Mouse (Mus musculus) intestine, postnatal 0 days (tissue): Measurements from ENCODE around the gene Smim12. TPM values are rescaled to one million over a fixed set of nuclear protein-coding genes. Genes with fewer than 3 reads are reported as not detected.

Source experiments
- ATAC-seq: fragments of 200-750 bp; cut with Nextera tagmentation; 2 replicates; pipeline ENCODE4 v1.8.0; 2017; ENCODE audit warnings: mild to moderate bottlenecking, moderate TSS enrichment, moderate library complexity
- H3K27ac ChIP-seq: fragments of 300-500 bp; sonication (generic); 2 replicates; pipeline ENCODE4 v1.5.1; 2014; ENCODE audit warnings: mild to moderate bottlenecking, low read depth, low read length, moderate library complexity
- H3K27me3 ChIP-seq: fragments of 300-500 bp; sonication (generic); replicated peaks from 2 replicates; pipeline ENCODE4 v1.6.1; 2014; ENCODE audit warnings: low read length, mixed read lengths; ENCODE audit not compliant: control insufficient read depth, insufficient read depth
- H3K36me3 ChIP-seq: fragments of 300-500 bp; sonication (generic); 2 replicates; pipeline ENCODE4 v1.6.1; 2014; ENCODE audit warnings: mild to moderate bottlenecking, moderate library complexity; ENCODE audit not compliant: control insufficient read depth, insufficient read depth
- H3K4me1 ChIP-seq: fragments of 300-500 bp; sonication (generic); replicated peaks from 2 replicates; pipeline ENCODE4 v1.6.1; 2014; ENCODE audit warnings: antibody characterized with exemption, low read length, mixed read lengths; ENCODE audit not compliant: control insufficient read depth, insufficient read depth
- H3K4me2 ChIP-seq: fragments of 300-500 bp; sonication (generic); replicated peaks from 2 replicates; pipeline ENCODE4 v1.6.1; 2014; ENCODE audit warnings: low read depth, mild to moderate bottlenecking, moderate library complexity
- H3K4me3 ChIP-seq: fragments of 300-500 bp; sonication (generic); 2 replicates; pipeline ENCODE4 v1.5.1; 2014; ENCODE audit warnings: low read depth, low read length
- H3K9ac ChIP-seq: fragments of 300-500 bp; sonication (generic); 2 replicates; pipeline ENCODE4 v1.6.1; 2014; ENCODE audit warnings: mild to moderate bottlenecking, low read depth, low read length
- H3K9me3 ChIP-seq: fragments of 300-500 bp; sonication (generic); 2 replicates; pipeline ENCODE4 v1.6.1; 2016; ENCODE audit warnings: mixed run types; ENCODE audit not compliant: control insufficient read depth
- CTCF ChIP-seq: sonication (generic); IDR thresholded peaks from 2 replicates; pipeline ENCODE4 v1.5.1; 2016; ENCODE audit warnings: low read depth, mild to moderate bottlenecking, control low read depth, antibody characterized with exemption, moderate library complexity
- WGBS: fragments of 180-500 bp; shearing (Covaris S2); extraction: QIAGEN DNeasy Blood & Tissue Kit; methylation state at CpG from one replicate; pipeline ENCODE4 v1.1.7; 2014; 5-methylcytosine and 5-hydroxymethylcytosine counted together
- polyA plus RNA-seq: library from polyadenylated mRNA; unstranded; fragments of >200 nt; fragmentation: Nextera tagmentation; extraction: Ambion mirVana; gene quantifications from 2 replicates; pipeline ENCODE4 v1.2.1, GENCODE M21; 2015

The Smim12 gene
- polyA plus RNA-seq, 1 experiment from 2014 or later = 42.4 TPM

GRCm38 (mm10) chr4:127243953-127244352 is 369 bp downstream of the Smim12 start:
- Histone ChIP-seq H3K4me1 (no peaks in the 10 kb centered on the region), H3K27ac (0 out of 2 replicates have a peak overlapping the region, but pooled peaks have one; percentile 37), H3K9me3 (no peaks in the 10 kb centered on the region), H3K27me3 (no peaks in the 10 kb centered on the region), H3K4me2 (peak overlapping the region; percentile 76), H3K4me3 (peak overlapping the region; percentile 92), H3K9ac (peak overlapping the region; percentile 83), H3K36me3 (peaks cover 16% of the 10 kb centered on the region; the same call in 1 of the 2 replicates)
- WGBS = under 1% methylated on average over 26 of the region's 26 CpGs
- no peak for TF ChIP-seq CTCF
- peak; percentile 52 for ATAC-seq

- no peak overlapping the region for H3K4me2 ChIP-seq
Observed at GRCm38 (mm10) chr4:127249701-127250349, 6.2 kb downstream of the Smim12 start.

GRCm38 (mm10) chr4:127251963-127252585 is 8.5 kb downstream of the Smim12 start:
- H3K9me3 ChIP-seq = no peaks in the 10 kb centered on the region
- no peak overlapping the region for H3K4me3 ChIP-seq
- no peaks in the 10 kb centered on the region; the same call in 1 of the 2 replicates for H3K27me3 ChIP-seq
- no peak overlapping the region for H3K9ac ChIP-seq
- no peaks in the 10 kb centered on the region for H3K4me1 ChIP-seq
- WGBS = 53% methylated on average over 22 of the region's 22 CpGs
- no peak overlapping the region for H3K27ac ChIP-seq
- no peak for TF ChIP-seq CTCF
- peaks cover 12% of the 10 kb centered on the region; the same call in 1 of the 2 replicates for H3K36me3 ChIP-seq
- no peak for ATAC-seq
- H3K4me2 ChIP-seq = no peak overlapping the region

More at GRCm38 (mm10) chr4:127249701-127250349, 6.2 kb downstream of the Smim12 start:
- peaks cover 16% of the 10 kb centered on the region; the same call in 1 of the 2 replicates for H3K36me3 ChIP-seq
- H3K9ac ChIP-seq = no peak overlapping the region
- WGBS = 2% methylated on average over 5 of the region's 5 CpGs
- H3K27me3 ChIP-seq = no peaks in the 10 kb centered on the region; the same call in 1 of the 2 replicates
- no peaks in the 10 kb centered on the region for H3K4me1 ChIP-seq
- no peak overlapping the region for H3K27ac ChIP-seq
- peak; percentile 84 for ATAC-seq
- no peaks in the 10 kb centered on the region for H3K9me3 ChIP-seq
- no peak overlapping the region for H3K4me3 ChIP-seq
- peak; percentile 92 for TF ChIP-seq CTCF

- H3K4me3 ChIP-seq = no peak overlapping the region
- no peaks in the 10 kb centered on the region; the same call in 1 of the 2 replicates for H3K27me3 ChIP-seq
- TF ChIP-seq CTCF = no peak
- no peak overlapping the region for H3K9ac ChIP-seq
- no peak overlapping the region for H3K27ac ChIP-seq
- WGBS = 60% methylated on average over 5 of the region's 5 CpGs
- no peak for ATAC-seq
- no peaks in the 10 kb centered on the region for H3K9me3 ChIP-seq
- H3K36me3 ChIP-seq = no peaks in the 10 kb centered on the region
- no peaks in the 10 kb centered on the region for H3K4me1 ChIP-seq
- H3K4me2 ChIP-seq = no peak overlapping the region
Observed at GRCm38 (mm10) chr4:127256739-127257138, 13.2 kb downstream of the Smim12 start.

- H3K36me3 ChIP-seq = no peaks in the 10 kb centered on the region
- no peak overlapping the region for H3K9ac ChIP-seq
- H3K27ac ChIP-seq = no peak overlapping the region; the same call in 1 of the 2 replicates
- WGBS = 42% methylated on average over 12 of the region's 12 CpGs
- no peaks in the 10 kb centered on the region for H3K9me3 ChIP-seq
- H3K27me3 ChIP-seq = no peaks in the 10 kb centered on the region
- H3K4me1 ChIP-seq = no peaks in the 10 kb centered on the region
- TF ChIP-seq CTCF = no peak
- no peak for ATAC-seq
- no peak overlapping the region for H3K4me3 ChIP-seq
- no peak overlapping the region for H3K4me2 ChIP-seq
Observed at GRCm38 (mm10) chr4:127258186-127258897, 14.8 kb downstream of the Smim12 start.

- H3K9me3 ChIP-seq = no peaks in the 10 kb centered on the region
- H3K36me3 ChIP-seq = no peaks in the 10 kb centered on the region
- no peak for TF ChIP-seq CTCF
- ATAC-seq = no peak
- 89% methylated on average over 14 of the region's 14 CpGs for WGBS
- H3K27ac ChIP-seq = no peak overlapping the region
- no peaks in the 10 kb centered on the region for H3K4me1 ChIP-seq
- H3K27me3 ChIP-seq = no peaks in the 10 kb centered on the region
- no peak overlapping the region for H3K4me3 ChIP-seq
- H3K4me2 ChIP-seq = no peak overlapping the region
- no peak overlapping the region for H3K9ac ChIP-seq
Observed at GRCm38 (mm10) chr4:127261601-127262000, 18.0 kb downstream of the Smim12 start.
